In the genomic region with DNA sequence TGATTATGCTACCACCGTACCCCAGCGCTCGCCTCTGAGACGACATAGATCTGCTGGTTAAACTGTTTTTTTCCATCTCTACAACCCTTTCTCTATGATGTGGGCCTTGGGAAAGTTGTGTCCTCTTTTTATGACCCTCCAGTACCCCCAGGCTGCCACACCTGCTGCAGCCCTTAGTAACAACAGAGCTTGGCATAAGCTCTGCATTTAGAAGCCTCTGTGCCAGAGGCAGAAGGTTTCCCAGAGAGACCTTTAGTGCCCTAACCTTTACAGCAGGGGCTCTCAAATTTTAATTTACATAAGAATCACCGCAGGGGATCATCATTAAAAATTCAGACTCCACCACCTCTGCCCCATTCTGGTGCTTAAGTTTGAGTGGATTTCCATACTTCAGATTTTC, we compare ENCODE assay signal across 27 mouse cellular contexts.
DNase-seq lines count a peak whose midpoint lies in the region; ATAC-seq lines count a peak whose summit lies in the region.
"Had no signal": no experiment of that assay in that cellular context is flagged by ENCODE, and none has a peak within 500 bp of the region (broad histone marks: within the 10 kb centered on the region; RNA-seq: fewer than 3 reads in every experiment).

No protein-coding gene starts in this region.

- H3K9me3 ChIP-seq in forebrain, embryonic 11.5 days (ENCODE audit: control insufficient read depth, low read length): no peaks in the 10 kb centered on the region
- no peaks in the 10 kb centered on the region for H3K9me3 ChIP-seq in forebrain, embryonic 10.5 days
- no peaks in the 10 kb centered on the region for H3K9me3 ChIP-seq in midbrain, embryonic 11.5 days (ENCODE audit: control insufficient read depth, low read length)
- no peaks in the 10 kb centered on the region for H3K9me3 ChIP-seq in midbrain, embryonic 10.5 days (replicated peaks)
- H3K9me3 ChIP-seq in midbrain, embryonic 13.5 days: no peaks in the 10 kb centered on the region
- H3K9me3 ChIP-seq in midbrain, embryonic 14.5 days (ENCODE audit: control insufficient read depth, low read length): no peaks in the 10 kb centered on the region
- H3K9me3 ChIP-seq: embryonic facial prominence, embryonic 13.5 days; embryonic facial prominence, embryonic 15.5 days; forebrain, embryonic 13.5 days; forebrain, embryonic 15.5 days had no signal

- no peak overlapping the region for H3K27ac ChIP-seq in forebrain, embryonic 11.5 days (ENCODE audit: low read depth, low read length)
- no peak overlapping the region for H3K27ac ChIP-seq in forebrain, embryonic 10.5 days
- no peak overlapping the region for H3K27ac ChIP-seq in midbrain, embryonic 11.5 days (ENCODE audit: low read depth, low read length)
- H3K27ac ChIP-seq in midbrain, embryonic 10.5 days (replicated peaks): no peak overlapping the region
- no peak overlapping the region for H3K27ac ChIP-seq in midbrain, embryonic 13.5 days
- H3K27ac ChIP-seq in midbrain, embryonic 14.5 days (replicated peaks; ENCODE audit: low read depth, low read length): no peak overlapping the region
- H3K27ac ChIP-seq: embryonic facial prominence, embryonic 13.5 days; embryonic facial prominence, embryonic 15.5 days; forebrain, embryonic 13.5 days; forebrain, embryonic 15.5 days had no signal

- no peaks in the 10 kb centered on the region for H3K36me3 ChIP-seq in forebrain, embryonic 11.5 days (ENCODE audit: control insufficient read depth, insufficient read depth, low read length)
- no peaks in the 10 kb centered on the region for H3K36me3 ChIP-seq in forebrain, embryonic 10.5 days (replicated peaks)
- no peaks in the 10 kb centered on the region for H3K36me3 ChIP-seq in midbrain, embryonic 11.5 days (ENCODE audit: control insufficient read depth, insufficient read depth, low read length)
- no peaks in the 10 kb centered on the region for H3K36me3 ChIP-seq in midbrain, embryonic 10.5 days
- H3K36me3 ChIP-seq in midbrain, embryonic 13.5 days: no peaks in the 10 kb centered on the region
- no peaks in the 10 kb centered on the region for H3K36me3 ChIP-seq in midbrain, embryonic 14.5 days (ENCODE audit: control insufficient read depth, insufficient read depth, low read length)
- H3K36me3 ChIP-seq: embryonic facial prominence, embryonic 13.5 days; embryonic facial prominence, embryonic 15.5 days; forebrain, embryonic 15.5 days had no signal

- DNase-seq in forebrain, embryonic 11.5 days (ENCODE audit: low spot score): no peak
- no peak for DNase-seq in forebrain, embryonic 10.5 days (ENCODE audit: extremely low spot score, low spot score)
- DNase-seq in midbrain, embryonic 11.5 days (ENCODE audit: low spot score, missing footprints): no peak
- no peak for DNase-seq in midbrain, embryonic 10.5 days (ENCODE audit: low spot score)
- no peak for DNase-seq in midbrain, embryonic 14.5 days
- DNase-seq in ZHBTc4 (ENCODE audit: low read depth, low spot score): peak; percentile 24
- DNase-seq: adrenal gland, adult 2 months; adrenal gland, postnatal 10 days; adrenal gland, postnatal 25 days; B cell, adult 2 months; cerebellum, adult 11 months; cerebellum, adult 18-20 months; cerebellum, adult 8-10 months; cerebellum, adult 9-11 months; cerebellum, postnatal 14 days; cerebellum, postnatal 36 days; embryo, embryonic 11 days; forebrain, postnatal 0 days had no signal

- no peak overlapping the region for H3K9ac ChIP-seq in forebrain, embryonic 11.5 days (ENCODE audit: low read length)
- H3K9ac ChIP-seq in midbrain, embryonic 11.5 days (ENCODE audit: low read length): no peak overlapping the region
- H3K9ac ChIP-seq in midbrain, embryonic 13.5 days (replicated peaks): no peak overlapping the region
- no peak overlapping the region for H3K9ac ChIP-seq in midbrain, embryonic 14.5 days (replicated peaks; ENCODE audit: low read length)
- H3K9ac ChIP-seq: embryonic facial prominence, embryonic 13.5 days; embryonic facial prominence, embryonic 15.5 days; forebrain, embryonic 13.5 days; forebrain, embryonic 15.5 days; forebrain, postnatal 0 days had no signal

- peak; percentile 10; the same call in 1 of the 2 replicates for ATAC-seq in forebrain, embryonic 11.5 days (replicated peaks; ENCODE audit: low FRiP score)
- peak; percentile 50; the same call in 1 of the 2 replicates for ATAC-seq in midbrain, embryonic 11.5 days (ENCODE audit: low FRiP score)
- ATAC-seq in midbrain, embryonic 13.5 days: peak; percentile 45; the same call in 1 of the 2 replicates
- no peak for ATAC-seq in midbrain, embryonic 14.5 days (ENCODE audit: low FRiP score, low TSS enrichment)
- ATAC-seq in erythroid progenitor cell, adult 5-6 weeks (replicated peaks; ENCODE audit: low FRiP score, poor library complexity, severe bottlenecking): no peak
- ATAC-seq: CD4-positive, CD25-positive, alpha-beta regulatory T cell, adult 4 months; forebrain, embryonic 13.5 days; forebrain, embryonic 15.5 days; forebrain, postnatal 0 days had no signal

- H3K27me3 ChIP-seq in forebrain, embryonic 11.5 days (ENCODE audit: control insufficient read depth, insufficient read depth, low read length): no peaks in the 10 kb centered on the region
- no peaks in the 10 kb centered on the region for H3K27me3 ChIP-seq in forebrain, embryonic 10.5 days (ENCODE audit: poor library complexity, severe bottlenecking)
- no peaks in the 10 kb centered on the region for H3K27me3 ChIP-seq in midbrain, embryonic 11.5 days (ENCODE audit: control insufficient read depth, insufficient read depth, low read length)
- no peaks in the 10 kb centered on the region for H3K27me3 ChIP-seq in midbrain, embryonic 10.5 days (ENCODE audit: low read depth, poor library complexity, severe bottlenecking)
- H3K27me3 ChIP-seq in midbrain, embryonic 13.5 days: no peaks in the 10 kb centered on the region
- no peaks in the 10 kb centered on the region for H3K27me3 ChIP-seq in midbrain, embryonic 14.5 days (ENCODE audit: control insufficient read depth, insufficient read depth, low read length)
- H3K27me3 ChIP-seq: CH12.LX; embryonic facial prominence, embryonic 13.5 days; embryonic facial prominence, embryonic 15.5 days; forebrain, embryonic 13.5 days; forebrain, embryonic 15.5 days had no signal

- no peak overlapping the region for H3K4me2 ChIP-seq in forebrain, embryonic 11.5 days (ENCODE audit: low read depth, low read length, severe bottlenecking)
- H3K4me2 ChIP-seq in midbrain, embryonic 11.5 days: no peak overlapping the region
- no peak overlapping the region for H3K4me2 ChIP-seq in midbrain, embryonic 13.5 days (replicated peaks)
- no peak overlapping the region for H3K4me2 ChIP-seq in midbrain, embryonic 14.5 days (ENCODE audit: low read length)
- H3K4me2 ChIP-seq: embryonic facial prominence, embryonic 13.5 days; embryonic facial prominence, embryonic 15.5 days; forebrain, embryonic 13.5 days; forebrain, embryonic 15.5 days had no signal

- no peaks in the 10 kb centered on the region for H3K4me1 ChIP-seq in forebrain, embryonic 11.5 days (replicated peaks; ENCODE audit: control insufficient read depth, insufficient read depth, low read length)
- H3K4me1 ChIP-seq in forebrain, embryonic 10.5 days: 0 out of 2 replicates have a peak, but pooled peaks cover 4% of the 10 kb centered on the region
- H3K4me1 ChIP-seq in midbrain, embryonic 11.5 days (ENCODE audit: control insufficient read depth, insufficient read depth, low read length): peaks cover 3% of the 10 kb centered on the region; the same call in 1 of the 2 replicates
- H3K4me1 ChIP-seq in midbrain, embryonic 10.5 days: peaks cover 13% of the 10 kb centered on the region
- H3K4me1 ChIP-seq in midbrain, embryonic 13.5 days (replicated peaks): peaks cover 4% of the 10 kb centered on the region
- 0 out of 2 replicates have a peak, but pooled peaks cover 3% of the 10 kb centered on the region for H3K4me1 ChIP-seq in midbrain, embryonic 14.5 days (ENCODE audit: control insufficient read depth, insufficient read depth, low read length)
- H3K4me1 ChIP-seq: embryonic facial prominence, embryonic 13.5 days; embryonic facial prominence, embryonic 15.5 days; forebrain, embryonic 15.5 days had no signal

- WGBS in forebrain, embryonic 11.5 days: 85% methylated on average over 5 of the region's 5 CpGs
- WGBS in forebrain, embryonic 10.5 days: 87% methylated on average over 5 of the region's 5 CpGs
- WGBS in midbrain, embryonic 11.5 days: 83% methylated on average over 5 of the region's 5 CpGs
- WGBS in midbrain, embryonic 10.5 days: 86% methylated on average over 5 of the region's 5 CpGs
- 65% methylated on average over 5 of the region's 5 CpGs for WGBS in midbrain, embryonic 13.5 days
- WGBS in midbrain, embryonic 14.5 days: 58% methylated on average over 5 of the region's 5 CpGs

- no peak overlapping the region for H3K4me3 ChIP-seq in forebrain, embryonic 11.5 days (ENCODE audit: low read depth, low read length)
- H3K4me3 ChIP-seq in forebrain, embryonic 10.5 days: no peak overlapping the region
- H3K4me3 ChIP-seq in midbrain, embryonic 11.5 days (ENCODE audit: low read depth, low read length): no peak overlapping the region
- H3K4me3 ChIP-seq in midbrain, embryonic 10.5 days: no peak overlapping the region
- H3K4me3 ChIP-seq in midbrain, embryonic 13.5 days (replicated peaks): no peak overlapping the region
- H3K4me3 ChIP-seq in midbrain, embryonic 14.5 days (replicated peaks; ENCODE audit: low read depth, low read length): no peak overlapping the region
- H3K4me3 ChIP-seq: embryonic facial prominence, embryonic 13.5 days; embryonic facial prominence, embryonic 15.5 days; erythroblast, embryonic 14.5 days; forebrain, embryonic 13.5 days; forebrain, embryonic 15.5 days had no signal

Comparison
In these comparisons a context has a peak if more than half of its experiments do, and no peak if none do; other contexts are left out.
1. ATAC-seq: peak in forebrain, embryonic 11.5 days (single experiment), midbrain, embryonic 11.5 days (single experiment) and midbrain, embryonic 13.5 days (single experiment); none in midbrain, embryonic 14.5 days (single experiment) and erythroid progenitor cell, adult 5-6 weeks (single experiment).